ENCODE assay signal across 8 mouse cellular contexts in the genomic region with DNA sequence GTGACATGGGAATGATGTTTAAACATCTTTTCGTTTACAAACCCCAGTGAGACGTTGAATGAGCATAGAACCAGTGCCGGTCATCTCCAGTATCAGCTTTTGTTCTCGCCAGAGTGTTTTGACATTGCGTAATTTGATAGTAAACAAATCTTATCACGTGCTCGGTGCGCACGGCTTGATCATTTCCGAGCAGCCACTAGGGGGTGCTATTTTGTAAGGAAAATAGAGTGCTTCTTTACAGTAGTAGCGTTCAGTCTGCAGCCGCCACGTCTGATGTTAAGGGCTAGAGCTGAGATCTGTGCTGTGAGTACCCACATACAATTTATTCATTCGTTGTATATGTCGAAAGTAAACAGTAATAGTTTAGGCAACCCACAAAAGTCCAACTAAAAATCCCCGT.
DNase-seq lines count a peak whose midpoint lies in the region; ATAC-seq and TF ChIP-seq lines count a peak whose summit lies in the region.

No protein-coding gene starts in this region.

- no peaks in the 10 kb centered on the region for H3K27me3 ChIP-seq in liver, postnatal 0 days (ENCODE audit: insufficient read depth, low read length)
- H3K27me3 ChIP-seq in neural tube, embryonic 15.5 days (replicated peaks): no peaks in the 10 kb centered on the region

- no peak overlapping the region for H3K4me3 ChIP-seq in ES-E14 (ENCODE audit: insufficient read depth in 1 of 2, low read depth in 1 of 2, low read length in 2 of 2, poor library complexity in 1 of 2, severe bottlenecking in 1 of 2)
- H3K4me3 ChIP-seq in liver, postnatal 0 days (ENCODE audit: low read depth, low read length): no peak overlapping the region
- 0 out of 2 replicates have a peak overlapping the region, but pooled peaks have one; percentile 12 for H3K4me3 ChIP-seq in neural tube, embryonic 15.5 days (replicated peaks)

- H3K9me3 ChIP-seq in ES-E14 (ENCODE audit: control insufficient read depth, insufficient read depth, low read depth, low read length): no peaks in the 10 kb centered on the region
- no peaks in the 10 kb centered on the region for H3K9me3 ChIP-seq in liver, postnatal 0 days (ENCODE audit: low read length)
- no peaks in the 10 kb centered on the region for H3K9me3 ChIP-seq in neural tube, embryonic 15.5 days (replicated peaks)

- ATAC-seq in liver, postnatal 0 days: peak; percentile 59; the same call in 1 of the 2 replicates
- ATAC-seq in neural tube, embryonic 15.5 days (ENCODE audit: low FRiP score): peak; percentile 84; the same call in 1 of the 2 replicates

- H3K4me2 ChIP-seq in liver, postnatal 0 days (ENCODE audit: low read depth, low read length): no peak overlapping the region
- peak overlapping the region; percentile 52 for H3K4me2 ChIP-seq in neural tube, embryonic 15.5 days

- peak; percentile 82 for DNase-seq in ES-E14 (ENCODE audit: low read depth, low spot score)
- DNase-seq in cerebellum, adult 18-20 months: peak; percentile 60 to 75
- peak; percentile 86 for DNase-seq in forelimb bud, embryonic 11.5 days (ENCODE audit: low read depth, low spot score)
- peak; percentile 67 to 69 for DNase-seq in heart, postnatal 36 days
- DNase-seq in large intestine, adult 2 months (ENCODE audit: low read depth, low spot score): peak; percentile 29
- peak; percentile 59 for DNase-seq in liver, postnatal 0 days
- DNase-seq in thymus, postnatal 0 days (ENCODE audit: low spot score): peak; percentile 77

- intact Hi-C loops in heart, postnatal 36 days (cut with DNase I): loop anchor here (1.0 to 2.0 kb wide), 2 partner anchors 484 to 668 kb away; no protein-coding TSS in a partner anchor

- no peaks in the 10 kb centered on the region for H3K36me3 ChIP-seq in ES-E14 (ENCODE audit: control insufficient read depth, insufficient read depth, low read length, poor library complexity, severe bottlenecking)
- H3K36me3 ChIP-seq in liver, postnatal 0 days (replicated peaks; ENCODE audit: insufficient read depth, low read length): no peaks in the 10 kb centered on the region
- no peaks in the 10 kb centered on the region for H3K36me3 ChIP-seq in neural tube, embryonic 15.5 days

- in situ Hi-C loops in ES-E14 (cut with MboI; ENCODE audit: low sequenced_read_pairs in 2 of 2, unreplicated experiment in 2 of 2): loop anchor here in 1 of 2 experiments (25.0 kb wide), 1 partner anchor 480 kb away; no protein-coding TSS in a partner anchor

- H3K27ac ChIP-seq in ES-E14 (ENCODE audit: insufficient read depth, low read depth, low read length, poor library complexity, severe bottlenecking): no peak overlapping the region
- no peak overlapping the region for H3K27ac ChIP-seq in liver, postnatal 0 days (ENCODE audit: low read depth)
- no peak overlapping the region for H3K27ac ChIP-seq in neural tube, embryonic 15.5 days (replicated peaks)

- peak; percentile 74 for TF ChIP-seq CTCF in liver, postnatal 0 days (IDR thresholded peaks at IDR 0.05; ENCODE audit: low read depth)

- peaks cover 0 to 1% of the 10 kb centered on the region in 2 experiments; a peak in 1 of 4 replicates for H3K4me1 ChIP-seq in ES-E14 (ENCODE audit: control insufficient read depth in 2 of 2, insufficient read depth in 2 of 2, low read length in 2 of 2, poor library complexity in 1 of 2)
- H3K4me1 ChIP-seq in liver, postnatal 0 days (ENCODE audit: insufficient read depth): no peaks in the 10 kb centered on the region
- H3K4me1 ChIP-seq in neural tube, embryonic 15.5 days: no peaks in the 10 kb centered on the region

- H3K9ac ChIP-seq in ES-E14 (ENCODE audit: insufficient read depth, low read depth, low read length, poor library complexity, severe bottlenecking): no peak overlapping the region
- H3K9ac ChIP-seq in liver, postnatal 0 days (replicated peaks): no peak overlapping the region
- 0 out of 2 replicates have a peak overlapping the region, but pooled peaks have one; percentile 17 for H3K9ac ChIP-seq in neural tube, embryonic 15.5 days (replicated peaks)

- WGBS in large intestine, adult 2 months: 3% methylated on average over 16 of the region's 16 CpGs
- 4% methylated on average over 16 of the region's 16 CpGs for WGBS in liver, postnatal 0 days (ENCODE audit: insufficient replicate concordance)
- WGBS in neural tube, embryonic 15.5 days: 5% methylated on average over 16 of the region's 16 CpGs

- TF ChIP-seq EP300 in liver, postnatal 0 days (IDR thresholded peaks at IDR 0.05; ENCODE audit: low read depth): no peak

TF ChIP-seq in ES-E14, 5 proteins besides CTCF, POLR2A, EP300 and RAD21:
- no peak for TF ChIP-seq HCFC1 (IDR thresholded peaks at IDR 0.05; ENCODE audit: borderline replicate concordance, insufficient read depth, low read length)
- TF ChIP-seq ZNF384 (IDR thresholded peaks at IDR 0.05; ENCODE audit: low read depth, low read length): no peak
- no peak for TF ChIP-seq MAFK (IDR thresholded peaks at IDR 0.05; ENCODE audit: insufficient read depth, low read depth, low read length)
- no peak for TF ChIP-seq CHD2 (IDR thresholded peaks at IDR 0.05; ENCODE audit: low read depth, low read length)
- TF ChIP-seq ZC3H11A (IDR thresholded peaks at IDR 0.05; ENCODE audit: borderline replicate concordance, low read depth, low read length): no peak

Comparison
In these comparisons a context has a peak if more than half of its experiments do, and no peak if none do; other contexts are left out.
1. DNase-seq: peak in every context shown above with its lines; median percentile 86 in forelimb bud, embryonic 11.5 days; 82 in ES-E14; 77 in thymus, postnatal 0 days; 68 in heart, postnatal 36 days; 68 in cerebellum, adult 18-20 months; 59 in liver, postnatal 0 days; 29 in large intestine, adult 2 months.